Mouse (Mus musculus): ENCODE measurements around the gene Iqsec1. TPM values are rescaled to one million over a fixed set of nuclear protein-coding genes. Genes with fewer than 3 reads are reported as not detected.
"Not testable (repeated sequence)": the region's sequence is repeated elsewhere in the genome, so short reads cannot be mapped to it uniquely, and the experiment has no call there.

Iqsec1 gene
- total and polyA plus RNA-seq, 2 experiments = 8.9 to 69.3 TPM

DNA sequence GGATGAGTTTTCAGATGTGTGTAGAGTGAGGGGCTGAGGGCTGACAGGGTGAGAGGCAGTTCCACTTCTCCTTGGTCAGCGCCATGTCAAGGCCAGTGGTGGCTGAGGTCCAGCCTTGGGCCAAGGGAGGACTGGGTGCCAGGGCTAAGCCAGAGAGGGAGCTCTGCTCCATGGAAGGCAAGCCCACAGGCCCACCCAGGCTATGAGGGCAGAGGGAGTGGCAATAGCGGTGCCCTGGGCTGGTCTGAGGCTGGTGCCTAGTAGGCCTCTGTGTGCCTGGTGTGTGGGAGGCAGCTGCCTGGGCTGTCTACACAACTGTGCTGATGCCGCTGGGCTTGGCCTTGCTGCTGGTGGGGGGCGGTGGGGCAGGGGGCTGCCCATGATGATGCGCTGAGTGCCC is 326.3 kb downstream of the Iqsec1 start:
- Histone ChIP-seq H3K79me2 (ENCODE audit: control insufficient read depth, insufficient read depth, low read length) (no peaks in the 10 kb centered on the region), H3K27ac (replicated peaks; ENCODE audit: insufficient read depth, low read depth, low read length) (no peak overlapping the region), H3K27me3 (ENCODE audit: control insufficient read depth, insufficient read depth, low read length) (no peaks in the 10 kb centered on the region), H3K4me1 (ENCODE audit: control insufficient read depth, insufficient read depth, low read length) (no peaks in the 10 kb centered on the region), H3K9ac (ENCODE audit: low read depth, low read length) (no peak overlapping the region), H3K4me3 (ENCODE audit: insufficient read depth, low read depth, low read length) (no peak overlapping the region), H3K36me3 (ENCODE audit: control insufficient read depth, insufficient read depth, low read length) (0 out of 2 replicates have a peak, but pooled peaks cover 2% of the 10 kb centered on the region)
- TF ChIP-seq POLR2A (IDR thresholded peaks at IDR 0.05; ENCODE audit: extremely low read depth, insufficient read depth, low read length) = no peak
- TF ChIP-seq CTCF (IDR thresholded peaks at IDR 0.05; ENCODE audit: low read depth, low read length) = no peak
- DNase-seq (ENCODE audit: extremely low read depth, low read depth, low spot score) = no peak
- 95% methylated on average over 5 of the region's 5 CpGs for WGBS

GRCm38 (mm10) chr6:90661029-90661399 is 327.5 kb downstream of the Iqsec1 start:
- WGBS = 92% methylated on average over 11 of the region's 11 CpGs
- Histone ChIP-seq H3K4me1 (ENCODE audit: control insufficient read depth, insufficient read depth, low read length) (no peaks in the 10 kb centered on the region), H3K36me3 (ENCODE audit: control insufficient read depth, insufficient read depth, low read length) (0 out of 2 replicates have a peak, but pooled peaks cover 2% of the 10 kb centered on the region), H3K27me3 (ENCODE audit: control insufficient read depth, insufficient read depth, low read length) (no peaks in the 10 kb centered on the region), H3K4me3 (ENCODE audit: insufficient read depth, low read depth, low read length) (no peak overlapping the region), H3K27ac (replicated peaks; ENCODE audit: insufficient read depth, low read depth, low read length) (no peak overlapping the region), H3K9ac (ENCODE audit: low read depth, low read length) (no peak overlapping the region), H3K79me2 (ENCODE audit: control insufficient read depth, insufficient read depth, low read length) (no peaks in the 10 kb centered on the region)
- DNase-seq (ENCODE audit: extremely low read depth, low read depth, low spot score) = no peak
- TF ChIP-seq POLR2A (IDR thresholded peaks at IDR 0.05; ENCODE audit: extremely low read depth, insufficient read depth, low read length) = no peak
- TF ChIP-seq CTCF (IDR thresholded peaks at IDR 0.05; ENCODE audit: low read depth, low read length) = no peak

DNA sequence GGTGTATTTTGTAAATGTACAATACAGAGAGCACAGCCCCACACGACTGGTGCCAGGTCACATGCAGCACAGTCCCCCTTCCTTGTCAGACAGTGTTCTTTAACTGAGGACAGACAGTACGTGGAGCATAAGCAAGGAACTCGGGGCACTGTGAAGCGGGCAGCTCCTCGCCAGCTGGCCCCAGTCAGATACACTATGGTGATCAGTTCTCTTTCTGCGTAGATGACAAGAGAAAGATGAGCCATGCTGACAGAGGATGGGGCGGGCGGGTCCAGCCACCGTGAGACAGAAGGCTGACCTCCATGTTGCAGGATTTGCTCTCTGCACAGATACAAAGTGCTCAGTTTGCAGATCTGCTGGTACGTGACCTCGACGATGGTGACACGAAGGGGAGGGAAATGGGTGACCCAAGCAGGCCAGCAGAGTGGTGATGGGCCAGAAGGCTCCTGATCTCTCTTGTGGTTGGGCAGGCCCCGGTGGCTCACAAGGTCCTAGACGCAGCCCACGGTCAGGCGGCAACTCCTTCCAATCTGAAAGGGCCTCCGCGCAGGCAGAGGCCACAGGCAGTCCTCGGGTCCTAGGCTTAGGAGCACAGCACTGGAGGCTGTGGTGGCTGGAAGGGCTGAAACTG is 328.0 kb downstream of the Iqsec1 start:
- no peaks in the 10 kb centered on the region for H3K27me3 ChIP-seq (ENCODE audit: control insufficient read depth, insufficient read depth, low read length)
- no peak for DNase-seq (ENCODE audit: extremely low read depth, low read depth, low spot score)
- H3K27ac ChIP-seq (replicated peaks; ENCODE audit: insufficient read depth, low read depth, low read length) = no peak overlapping the region
- no peak overlapping the region for H3K4me3 ChIP-seq (ENCODE audit: insufficient read depth, low read depth, low read length)
- no peaks in the 10 kb centered on the region for H3K4me1 ChIP-seq (ENCODE audit: control insufficient read depth, insufficient read depth, low read length)
- no peaks in the 10 kb centered on the region for H3K79me2 ChIP-seq (ENCODE audit: control insufficient read depth, insufficient read depth, low read length)
- H3K36me3 ChIP-seq (ENCODE audit: control insufficient read depth, insufficient read depth, low read length) = 0 out of 2 replicates have a peak, but pooled peaks cover 2% of the 10 kb centered on the region
- TF ChIP-seq CTCF (IDR thresholded peaks at IDR 0.05; ENCODE audit: low read depth, low read length) = no peak
- no peak for TF ChIP-seq POLR2A (IDR thresholded peaks at IDR 0.05; ENCODE audit: extremely low read depth, insufficient read depth, low read length)
- no peak overlapping the region for H3K9ac ChIP-seq (ENCODE audit: low read depth, low read length)
- 85% methylated on average over 20 of the region's 20 CpGs for WGBS

DNA sequence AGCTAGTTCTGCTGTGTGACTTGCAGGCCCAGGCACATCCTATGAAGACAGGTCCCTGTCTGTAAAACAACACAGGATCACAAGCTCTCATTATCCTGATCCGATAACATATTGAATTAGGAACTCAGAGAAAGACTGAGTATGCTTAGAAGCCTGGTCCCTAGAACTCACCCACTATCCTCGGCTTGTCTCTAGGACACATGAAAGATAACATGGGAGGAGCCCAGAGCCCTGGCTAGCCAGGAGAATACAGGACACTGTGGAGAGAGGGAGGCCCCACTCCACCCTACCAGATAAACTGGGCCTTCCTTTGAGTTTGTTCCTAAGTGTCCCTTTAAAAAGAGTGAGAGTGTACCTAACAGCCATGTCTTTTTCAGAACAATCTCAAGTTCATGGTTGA is 328.6 kb downstream of the Iqsec1 start:
- H3K27ac ChIP-seq (replicated peaks; ENCODE audit: insufficient read depth, low read depth, low read length) = no peak overlapping the region

GRCm38 (mm10) chr6:90656344-90656850 is 332.1 kb downstream of the Iqsec1 start:
- H3K27ac ChIP-seq (replicated peaks; ENCODE audit: insufficient read depth, low read depth, low read length); H3K36me3 ChIP-seq (ENCODE audit: control insufficient read depth, insufficient read depth, low read length); H3K4me3 ChIP-seq (ENCODE audit: insufficient read depth, low read depth, low read length); H3K27me3 ChIP-seq (ENCODE audit: control insufficient read depth, insufficient read depth, low read length); H3K79me2 ChIP-seq (ENCODE audit: control insufficient read depth, insufficient read depth, low read length); H3K4me1 ChIP-seq (ENCODE audit: control insufficient read depth, insufficient read depth, low read length); H3K9ac ChIP-seq (ENCODE audit: low read depth, low read length): not testable (repeated sequence)
- DNase-seq (ENCODE audit: extremely low read depth, low read depth, low spot score) = peak; percentile 21
- 70% methylated on average over 2 of the region's 2 CpGs for WGBS

More for the DNA sequence above, 328.6 kb downstream of the Iqsec1 start:
- Histone ChIP-seq H3K4me1 (ENCODE audit: control insufficient read depth, insufficient read depth, low read length) (no peaks in the 10 kb centered on the region), H3K4me3 (ENCODE audit: insufficient read depth, low read depth, low read length) (no peak overlapping the region), H3K27me3 (ENCODE audit: control insufficient read depth, insufficient read depth, low read length) (no peaks in the 10 kb centered on the region), H3K9ac (ENCODE audit: low read depth, low read length) (no peak overlapping the region), H3K36me3 (ENCODE audit: control insufficient read depth, insufficient read depth, low read length) (0 out of 2 replicates have a peak, but pooled peaks cover under 1% of the 10 kb centered on the region), H3K79me2 (ENCODE audit: control insufficient read depth, insufficient read depth, low read length) (no peaks in the 10 kb centered on the region)
- no peak for DNase-seq (ENCODE audit: extremely low read depth, low read depth, low spot score)
- no peak for TF ChIP-seq CTCF (IDR thresholded peaks at IDR 0.05; ENCODE audit: low read depth, low read length)
- TF ChIP-seq POLR2A (IDR thresholded peaks at IDR 0.05; ENCODE audit: extremely low read depth, insufficient read depth, low read length) = no peak
- 70% methylated on average over 2 of the region's 2 CpGs for WGBS

DNA sequence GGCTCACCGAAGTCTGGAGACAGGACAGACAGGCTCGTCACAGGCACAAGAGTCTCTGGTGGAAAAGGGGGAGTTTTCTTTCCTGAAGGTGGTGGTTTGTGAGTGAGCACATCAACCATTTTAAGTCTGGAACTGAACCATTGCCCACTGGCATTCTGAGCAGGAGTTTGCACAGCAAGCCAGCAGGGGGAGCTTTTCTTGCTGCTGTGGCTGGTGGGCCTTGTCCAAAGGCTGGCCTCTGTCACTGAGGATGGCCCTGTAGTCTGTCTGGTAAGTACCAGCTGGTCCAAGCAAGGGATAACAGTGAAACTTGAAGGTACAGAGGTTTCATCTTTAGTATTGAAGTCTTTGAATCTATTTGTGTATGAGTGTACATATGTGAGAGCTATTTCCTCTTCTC is 334.7 kb downstream of the Iqsec1 start:
- DNase-seq (ENCODE audit: extremely low read depth, low read depth, low spot score) = peak; percentile 32

More for the DNA sequence above, 334.7 kb downstream of the Iqsec1 start:
- Histone ChIP-seq H3K4me3 (ENCODE audit: insufficient read depth, low read depth, low read length) (no peak overlapping the region), H3K9ac (ENCODE audit: low read depth, low read length) (no peak overlapping the region), H3K36me3 (ENCODE audit: control insufficient read depth, insufficient read depth, low read length) (no peaks in the 10 kb centered on the region), H3K27ac (replicated peaks; ENCODE audit: insufficient read depth, low read depth, low read length) (no peak overlapping the region), H3K4me1 (ENCODE audit: control insufficient read depth, insufficient read depth, low read length) (no peaks in the 10 kb centered on the region), H3K79me2 (ENCODE audit: control insufficient read depth, insufficient read depth, low read length) (no peaks in the 10 kb centered on the region), H3K27me3 (ENCODE audit: control insufficient read depth, insufficient read depth, low read length) (no peaks in the 10 kb centered on the region)
- WGBS = 49% methylated on average over 2 of the region's 2 CpGs
- TF ChIP-seq CTCF (IDR thresholded peaks at IDR 0.05; ENCODE audit: low read depth, low read length) (peak; percentile 90), POLR2A (IDR thresholded peaks at IDR 0.05; ENCODE audit: extremely low read depth, insufficient read depth, low read length) (no peak)
